Mouse (Mus musculus) kidney, adult 9 months (tissue): ENCODE measurements at regions not wholly inside any gene's neighbourhood (a gene's known extent, or its start where the extent isn't known, plus 50 kb on each side); places are given as distances from the start of the nearest gene placed in this dataset.
"Not testable (repeated sequence)": the region's sequence is repeated elsewhere in the genome, so short reads cannot be mapped to it uniquely, and the experiment has no call there.

Experiments
- DNase-seq: peaks from one replicate; pipeline ENCODE4 v3.0.0; 2022

- no peak for DNase-seq
Measured at GRCm38 (mm10) chr3:16130385-16130784, 124.1 kb upstream of the Gm5150 start.

- DNase-seq: peak; percentile 36
Measured at GRCm38 (mm10) chr3:16125346-16125915, 119.2 kb upstream of the Gm5150 start.

GRCm38 (mm10) chr3:16115944-16116343 lies 109.7 kb upstream of the Gm5150 start:
- no peak for DNase-seq

DNA sequence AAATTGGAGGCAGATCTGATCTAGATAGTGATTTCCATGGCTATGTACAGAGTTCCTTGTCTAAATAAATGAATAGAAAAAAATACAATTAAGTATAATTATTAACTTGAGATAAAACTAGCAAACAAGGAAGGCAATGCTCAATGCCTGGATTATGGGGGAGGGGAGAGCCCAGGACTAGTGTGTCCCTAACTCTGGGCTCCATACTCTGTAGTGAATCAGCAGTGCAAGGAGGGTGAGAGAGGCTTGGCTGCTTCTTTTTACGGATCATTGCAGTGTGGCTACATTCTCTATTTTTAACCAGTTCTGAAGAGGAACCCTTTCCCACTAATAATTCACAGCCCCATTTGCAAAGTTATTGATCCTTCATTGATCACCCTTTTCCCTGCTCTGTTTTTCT lies 101.3 kb upstream of the Gm5150 start:
- DNase-seq: no peak

DNA sequence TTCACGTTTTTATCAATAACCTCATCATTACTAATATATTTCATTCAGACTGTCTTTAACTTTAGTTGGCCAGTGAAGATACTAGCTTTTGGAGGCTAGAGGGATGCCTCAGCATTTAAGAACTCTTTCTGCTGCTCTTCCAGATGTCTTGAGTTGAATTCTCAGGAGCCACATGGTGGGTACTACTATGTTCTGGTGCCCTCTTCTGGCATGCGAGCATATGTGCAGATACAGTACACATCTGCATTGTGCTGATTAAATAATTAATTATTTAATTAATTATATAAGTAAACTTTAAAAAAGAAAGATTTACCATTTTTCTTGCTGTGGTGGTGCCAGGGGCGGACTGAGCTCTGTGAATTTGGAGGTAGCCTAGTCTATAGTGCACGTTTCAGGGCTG lies 98.8 kb upstream of the Gm5150 start:
- DNase-seq: no peak

- DNase-seq: no peak
Measured at GRCm38 (mm10) chr3:16103180-16103579, 96.9 kb upstream of the Gm5150 start.

GRCm38 (mm10) chr3:16086550-16086949 lies 80.3 kb upstream of the Gm5150 start:
- peak; percentile 51 for DNase-seq

- peak; percentile 27 for DNase-seq
Measured at GRCm38 (mm10) chr3:16085288-16085687, 79.1 kb upstream of the Gm5150 start.

GRCm38 (mm10) chr3:16079178-16079577 lies 72.9 kb upstream of the Gm5150 start:
- DNase-seq: no peak

GRCm38 (mm10) chr3:16071906-16072305 lies 65.7 kb upstream of the Gm5150 start:
- DNase-seq: no peak

DNA sequence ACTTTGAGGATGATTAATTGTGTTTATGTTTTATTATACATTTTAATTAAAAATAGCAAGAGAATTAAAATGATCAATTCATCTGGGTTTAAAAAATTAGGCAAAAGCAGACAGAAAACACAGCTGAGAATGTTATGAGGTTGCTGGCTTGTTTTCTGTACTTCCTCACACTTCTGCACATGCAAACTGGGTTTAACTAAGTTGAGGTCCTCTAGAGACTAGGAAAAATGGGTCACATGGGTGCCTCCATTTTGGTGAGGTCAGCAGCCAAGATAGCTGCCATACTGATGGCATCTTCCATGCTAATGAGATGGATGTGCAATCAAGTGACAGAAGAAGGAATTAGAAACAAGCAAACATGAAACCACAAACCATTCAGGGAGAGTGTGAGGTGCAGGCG lies 64.7 kb upstream of the Gm5150 start:
- no peak for DNase-seq

- DNase-seq: not testable (repeated sequence)
Measured at GRCm38 (mm10) chr3:16057709-16058108, 51.5 kb upstream of the Gm5150 start.
